Mouse (Mus musculus) spleen, adult 2 months (tissue): Measurements from ENCODE around the gene Clint1.

Source experiments
- CTCF ChIP-seq: fragments of 200-500 bp; IDR thresholded peaks from 2 replicates; pipeline ENCODE4 v1.5.1; 2011; ENCODE audit warnings: mild to moderate bottlenecking, inconsistent platforms; ENCODE audit not compliant: insufficient read depth, insufficient read length, insufficient replicate concordance; ENCODE audit errors: extremely low read depth
- POLR2A ChIP-seq: fragments of 200-500 bp; IDR thresholded peaks from 2 replicates; pipeline ENCODE4 v1.6.1; 2011; ENCODE audit warnings: low read depth, low read length, inconsistent platforms

DNA sequence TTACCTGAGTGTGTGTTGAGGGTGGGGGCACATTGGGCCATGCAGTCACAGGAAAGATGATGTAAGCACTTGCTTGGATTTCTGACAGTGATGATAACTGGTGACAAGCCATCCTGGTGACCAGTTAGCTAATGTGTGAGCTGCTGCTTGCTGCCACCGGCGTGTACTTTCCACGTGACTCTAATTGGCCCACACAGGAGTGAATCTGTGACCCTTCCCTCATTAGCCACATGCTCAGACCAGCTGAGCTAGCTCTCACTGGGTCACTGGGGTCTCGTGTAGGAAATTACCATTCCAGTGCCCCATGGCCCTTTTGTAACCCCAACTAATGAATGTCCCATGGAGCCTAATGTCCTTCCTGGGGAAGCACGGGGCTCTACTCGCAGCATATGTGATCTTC lies 73.6 kb downstream of the Clint1 start:
- TF ChIP-seq POLR2A, result no peak
- TF ChIP-seq CTCF, result no peak
